Mouse (Mus musculus) A20 (cell line): ENCODE measurements around the gene Aicda.
"Not testable (repeated sequence)": the region's sequence is repeated elsewhere in the genome, so short reads cannot be mapped to it uniquely, and the experiment has no call there.

Experiments
- DNase-seq: peaks from one replicate; pipeline ENCODE4 v3.0.0-alpha.2; 2011; ENCODE audit warnings: low read depth, low spot score

Gene Aicda

DNA sequence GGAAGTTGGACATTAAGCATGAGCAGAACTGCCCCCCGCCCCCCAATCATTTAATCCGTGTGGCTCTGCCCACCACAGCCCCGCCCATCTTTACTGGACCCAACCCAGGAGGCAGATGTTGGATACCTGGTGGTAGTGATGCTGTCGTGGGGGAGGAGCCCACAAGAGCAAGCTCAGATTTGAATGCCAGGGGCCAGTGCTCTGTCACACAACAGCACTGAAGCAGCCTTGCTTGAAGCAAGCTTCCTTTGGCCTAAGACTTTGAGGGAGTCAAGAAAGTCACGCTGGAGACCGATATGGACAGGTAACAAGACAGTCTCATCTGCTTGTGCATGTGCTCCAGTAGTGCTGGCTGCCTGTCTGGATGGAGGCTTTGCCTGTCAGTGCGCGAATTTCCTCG lies at the start of gene Aicda:
TSS of gene Aicda (plus strand) at position 196 of the 400 bp plus-strand sequence.
- peak; percentile 88 for DNase-seq

DNA sequence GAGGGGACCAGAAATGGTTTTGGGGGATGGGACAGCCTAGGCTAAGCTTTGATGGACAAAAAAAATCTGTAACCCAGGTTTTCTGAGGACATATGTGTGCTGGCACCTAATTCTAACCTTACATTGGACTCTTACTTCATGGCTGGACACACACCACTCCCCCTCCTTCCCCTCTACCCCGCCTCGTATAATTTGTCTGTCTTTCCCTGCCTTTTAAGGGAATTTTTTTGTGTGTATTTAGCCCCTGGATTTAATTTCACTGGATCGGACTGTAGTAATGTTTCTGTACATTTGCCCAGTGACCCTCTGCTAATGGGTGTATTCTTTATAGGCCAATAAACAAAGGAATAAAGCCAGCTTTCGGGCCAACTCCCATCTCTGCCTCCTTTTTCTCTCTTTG lies 48.6 kb upstream of the Aicda start:
- no peak for DNase-seq

DNA sequence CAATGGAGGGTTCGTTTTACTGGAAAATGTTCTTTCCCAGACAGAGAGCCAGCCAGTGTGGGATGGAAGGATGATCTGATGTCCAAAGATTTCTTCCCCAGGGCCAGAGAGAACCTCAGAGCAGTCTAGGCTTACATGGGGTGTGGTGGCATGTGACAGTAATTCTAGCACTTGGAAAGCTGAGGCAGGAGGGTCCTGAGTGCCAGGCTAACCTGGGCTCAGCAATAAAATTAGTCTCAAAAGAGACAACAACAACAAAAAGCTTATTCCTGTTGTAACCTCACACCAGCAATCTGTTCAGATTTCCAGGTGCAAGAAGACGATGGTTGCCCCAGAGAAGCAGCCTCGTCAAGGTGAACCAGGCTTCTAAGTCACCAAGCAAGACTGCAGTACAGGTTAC lies 48.1 kb upstream of the Aicda start, which contains the start of gene Mfap5:
TSS of gene Mfap5 (plus strand) at position 301 of the 400 bp plus-strand sequence.
- no peak for DNase-seq

DNA sequence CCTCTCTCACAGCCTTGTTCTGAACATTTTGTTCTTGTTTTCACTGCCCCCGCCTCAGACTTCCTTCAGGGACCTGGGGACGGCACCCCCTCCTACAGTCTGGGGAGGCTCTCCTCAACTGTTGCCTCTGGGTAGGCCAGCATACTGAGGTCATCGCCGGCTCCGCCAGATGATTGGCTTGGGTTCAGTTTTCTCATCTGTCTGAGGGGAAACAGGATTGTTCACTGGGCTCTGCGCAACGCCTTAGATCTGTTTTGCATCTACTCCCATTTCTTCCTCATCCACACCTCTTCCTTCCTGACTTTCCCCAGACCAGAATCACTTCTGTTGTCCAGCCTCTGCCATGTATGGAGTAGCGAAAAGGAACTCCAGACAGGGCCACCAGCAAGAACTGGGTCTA lies 45.1 kb upstream of the Aicda start:
- DNase-seq: no peak

DNA sequence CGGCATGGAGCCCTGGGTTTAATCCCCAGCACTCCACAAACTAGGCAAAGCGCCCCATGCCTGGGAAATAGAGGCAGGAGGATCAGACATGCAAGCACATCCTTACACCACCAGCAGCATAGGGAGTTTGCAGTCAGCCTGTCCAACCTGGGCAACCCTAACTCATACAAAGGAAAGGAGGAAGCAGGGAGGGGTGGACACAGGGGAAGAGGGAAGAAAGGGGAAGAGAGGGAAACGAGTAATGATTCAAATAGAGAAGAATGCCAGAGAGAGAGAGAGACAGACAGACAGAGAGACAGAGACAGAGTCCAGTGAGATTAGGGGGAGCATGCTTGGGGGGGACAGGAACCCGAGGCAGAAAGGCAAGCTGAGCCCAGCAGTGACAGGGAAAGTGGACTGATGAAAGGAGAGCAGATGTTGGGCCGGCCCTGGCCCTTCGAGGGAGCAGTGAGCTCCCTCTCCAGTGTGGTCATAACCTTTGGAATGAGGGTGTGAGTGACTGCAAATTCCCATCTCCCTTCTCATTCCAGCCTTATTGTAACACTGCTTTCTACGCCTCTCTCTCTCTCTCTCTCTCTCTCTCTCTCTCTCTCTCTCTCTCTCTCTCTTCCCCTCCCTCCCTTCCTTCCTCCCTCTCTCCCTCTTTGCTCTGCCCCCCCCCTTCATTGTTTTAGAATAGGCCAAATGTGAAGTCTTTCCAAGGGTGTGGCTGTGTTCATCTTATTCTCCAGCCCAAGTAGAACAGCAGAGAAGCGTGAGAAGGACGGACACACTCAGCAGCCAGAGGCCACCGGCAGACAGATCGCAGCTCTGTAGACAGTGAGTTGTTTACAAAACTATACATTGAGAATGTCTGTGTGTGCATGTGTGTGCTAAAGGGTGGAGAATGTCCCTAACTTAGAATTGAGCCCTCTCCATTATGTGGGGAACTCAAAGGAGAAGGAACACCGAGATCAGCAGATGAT lies 40.4 kb upstream of the Aicda start:
- DNase-seq: no peak

DNA sequence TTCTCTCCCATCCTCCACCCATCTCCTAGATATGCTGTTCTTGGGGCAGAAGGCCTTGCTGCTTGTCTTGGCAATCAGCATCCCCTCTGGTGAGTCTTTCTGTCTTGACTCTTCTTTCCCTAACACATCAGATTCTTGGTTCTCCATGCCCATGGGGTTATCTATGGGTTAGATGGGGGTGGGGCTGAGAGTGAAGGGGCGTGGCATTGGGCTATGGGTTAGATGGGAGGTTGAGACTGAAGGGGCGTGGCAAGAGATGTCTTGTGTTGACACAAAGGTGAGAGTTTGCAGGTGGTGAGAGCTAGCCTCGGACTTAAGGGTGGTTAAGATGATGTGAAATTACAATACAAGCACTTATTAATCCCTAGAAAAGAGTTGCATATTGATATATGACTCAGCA lies 39.3 kb upstream of the Aicda start:
- DNase-seq: no peak

DNA sequence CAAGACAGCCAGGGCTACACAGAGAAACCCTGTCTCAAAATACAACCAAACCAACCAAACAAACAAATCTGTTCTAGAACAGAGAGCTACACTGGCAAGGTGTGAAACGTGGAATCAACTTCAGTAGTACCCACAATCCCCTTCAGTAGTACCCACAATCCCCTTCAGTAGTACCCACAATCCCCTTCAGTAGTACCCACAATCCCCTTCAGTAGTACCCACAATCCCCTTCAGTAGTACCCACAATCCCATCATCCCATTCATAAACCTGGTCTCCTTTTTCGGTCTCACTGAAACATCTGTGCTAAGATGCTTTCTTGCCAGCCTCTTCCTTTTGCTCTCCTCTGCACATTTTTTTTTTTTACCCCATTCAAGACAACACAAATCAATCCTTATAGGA lies 37.8 kb upstream of the Aicda start:
- DNase-seq: not testable (repeated sequence)

DNA sequence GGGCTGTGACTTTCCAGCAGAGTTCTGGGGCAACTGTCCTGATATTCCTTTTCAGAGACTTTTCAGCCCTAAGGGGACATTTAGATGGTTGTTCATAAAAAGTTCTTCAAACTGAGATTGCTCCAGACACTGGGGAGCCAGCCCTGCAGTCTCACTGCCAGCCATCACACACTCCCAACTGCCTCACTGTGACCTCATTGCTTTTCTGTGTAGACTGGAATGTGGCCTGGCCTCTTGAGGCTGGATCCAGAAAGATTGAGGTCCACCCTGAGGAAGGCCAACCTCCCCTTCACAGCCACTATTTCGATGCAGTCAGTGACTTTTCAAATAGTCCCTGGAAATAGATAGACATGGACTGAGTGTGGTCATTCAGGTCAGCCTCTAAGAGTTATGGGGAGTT lies 35.9 kb upstream of the Aicda start:
- no peak for DNase-seq

DNA sequence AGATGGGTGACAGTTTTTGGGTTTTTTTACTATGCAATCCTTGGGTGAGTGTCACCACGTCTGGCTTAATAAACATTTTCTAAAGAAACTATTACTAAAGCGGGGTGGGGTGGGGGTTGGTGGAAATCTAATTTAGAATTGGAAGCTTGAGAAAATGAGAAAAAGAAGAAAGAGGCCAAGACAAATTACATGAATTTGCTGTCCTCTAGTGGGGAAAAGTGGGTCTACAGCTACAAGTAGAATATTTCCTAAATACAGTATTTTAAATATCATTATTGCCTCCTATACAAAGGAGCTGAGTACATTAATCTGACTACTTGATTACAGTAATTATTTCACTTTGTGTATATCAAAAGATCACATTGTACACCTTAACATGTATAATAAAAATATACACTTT lies 34.2 kb upstream of the Aicda start:
- peak; percentile 49 for DNase-seq

DNA sequence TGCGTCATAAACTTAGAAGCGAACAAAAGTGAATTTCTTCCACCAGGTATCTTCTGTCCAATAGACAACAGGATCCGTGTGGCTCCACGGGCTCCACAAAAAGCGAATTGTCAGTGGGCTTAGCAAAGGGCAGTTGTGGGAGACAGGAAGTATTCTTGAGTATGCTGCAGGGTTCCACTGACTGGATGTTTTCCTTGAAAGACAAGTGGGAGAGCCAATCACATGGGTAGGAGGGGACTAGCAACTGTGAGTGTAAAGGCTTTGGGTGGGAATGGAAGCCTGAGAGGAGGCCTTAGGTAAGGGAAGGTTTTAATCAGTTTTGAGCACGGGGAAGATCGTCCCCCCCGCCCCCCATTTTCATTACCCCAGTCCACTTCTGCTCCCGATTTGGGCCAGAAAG lies 31.0 kb upstream of the Aicda start:
- no peak for DNase-seq

DNA sequence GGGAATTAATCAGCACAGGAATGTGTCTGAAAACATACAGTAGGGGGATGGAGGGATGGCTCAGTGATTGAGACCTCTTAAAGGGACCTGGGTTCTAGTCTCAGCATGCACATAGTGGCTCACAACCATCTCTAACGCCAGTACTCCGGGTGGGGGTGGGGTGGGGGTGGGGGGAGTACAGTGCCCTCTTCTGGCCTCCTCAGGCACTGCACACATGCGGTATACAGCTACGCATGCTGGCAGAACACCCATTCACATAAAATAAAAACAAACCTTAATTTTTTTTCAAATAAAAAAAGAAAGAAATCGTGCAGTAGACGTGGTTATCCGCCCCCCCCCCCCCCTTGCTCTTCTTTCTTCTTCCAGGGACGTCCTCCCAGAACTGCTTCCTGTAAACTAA lies 30.3 kb upstream of the Aicda start:
- no peak for DNase-seq

DNA sequence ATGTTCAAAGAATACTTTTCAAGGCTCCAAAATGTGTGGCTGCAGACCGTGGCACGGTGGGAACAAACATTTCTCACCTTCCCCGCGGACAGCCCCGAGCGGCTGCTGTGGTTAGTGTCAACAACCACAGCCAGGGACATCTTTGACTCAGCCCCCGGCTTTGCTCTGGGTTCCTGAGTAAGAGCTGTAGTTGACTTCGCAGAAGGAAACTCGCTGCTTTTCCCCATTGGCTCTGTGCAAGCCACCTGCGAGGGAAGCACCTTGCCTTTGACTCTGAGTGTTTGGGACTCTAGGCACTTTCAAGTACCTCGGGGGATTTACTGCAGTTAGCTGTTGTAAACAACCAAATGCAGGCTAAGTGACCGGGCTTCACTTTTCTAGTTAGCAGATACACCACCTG lies 26.0 kb upstream of the Aicda start:
- DNase-seq: peak; percentile 89

DNA sequence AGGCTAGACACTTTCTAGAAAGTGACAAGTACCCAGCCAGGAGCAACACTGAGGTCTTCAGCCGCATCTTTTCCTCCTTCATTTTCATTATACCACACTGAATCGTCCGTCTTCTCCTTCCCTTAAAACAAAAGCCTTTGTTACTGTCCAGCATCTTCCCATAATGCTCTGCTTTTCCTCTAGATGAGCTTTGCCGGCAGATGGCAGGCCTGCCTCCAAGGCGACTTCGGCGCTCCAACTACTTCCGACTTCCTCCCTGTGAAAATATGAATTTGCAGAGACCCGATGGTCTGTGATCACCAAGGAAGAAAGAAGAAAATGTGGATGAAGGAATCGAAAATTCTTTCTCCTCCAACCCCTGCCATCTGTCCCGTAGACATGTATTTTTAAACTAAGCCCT lies 25.5 kb upstream of the Aicda start:
- peak; percentile 83 for DNase-seq

DNA sequence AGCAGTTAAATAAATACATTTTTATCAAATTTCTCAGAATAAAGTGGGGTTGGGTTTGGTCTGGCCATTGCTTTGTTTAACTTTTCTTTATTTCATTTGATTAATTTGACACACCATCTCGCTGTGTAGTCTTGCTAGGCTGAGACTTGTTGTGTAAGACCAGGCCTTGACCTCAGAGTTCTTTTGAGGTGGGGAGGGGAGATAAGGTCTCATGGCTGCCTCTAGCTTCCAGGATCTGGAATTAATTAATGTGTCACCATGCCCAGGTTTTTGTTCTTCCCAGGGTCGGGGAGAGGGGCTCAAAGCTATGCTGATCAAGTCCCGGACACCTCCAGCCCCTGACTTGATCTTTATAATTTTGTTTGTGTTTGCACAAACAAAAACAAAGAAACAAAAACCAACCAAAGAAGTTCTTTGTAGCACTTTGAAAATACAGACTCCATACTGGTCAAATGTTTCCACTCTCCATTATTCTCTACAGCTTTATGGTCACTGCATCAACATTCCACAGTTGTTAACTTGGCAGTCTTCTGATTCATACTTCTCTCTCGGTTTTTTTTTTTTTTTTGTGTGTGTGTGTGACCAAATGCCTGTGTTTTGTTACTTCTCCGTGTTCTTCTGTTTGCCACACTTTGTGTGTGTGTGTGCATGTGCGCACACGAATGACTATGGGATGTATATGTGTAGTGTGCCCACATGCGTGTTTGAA lies 22.0 kb upstream of the Aicda start:
- no peak for DNase-seq

DNA sequence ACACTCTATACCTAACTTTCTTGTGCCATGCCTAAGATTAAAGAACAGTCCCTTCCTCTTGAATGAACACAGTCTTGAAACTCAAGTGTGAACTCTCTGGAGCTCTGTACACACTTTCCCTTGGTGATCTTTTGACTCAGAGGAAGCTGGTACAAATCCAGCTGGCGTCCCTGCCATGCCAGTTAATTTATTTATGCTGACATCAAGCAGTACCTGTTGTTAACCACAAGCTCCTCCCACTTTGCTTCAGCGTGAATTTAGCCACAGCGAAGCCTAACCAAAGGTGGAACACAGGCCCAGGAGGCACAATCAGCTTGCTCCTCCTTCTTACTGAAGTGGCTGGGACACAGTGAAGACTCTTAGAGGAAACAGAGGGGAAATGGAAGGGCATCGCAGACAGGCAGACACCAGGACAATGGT lies 20.7 kb upstream of the Aicda start:
- DNase-seq: peak; percentile 93

DNA sequence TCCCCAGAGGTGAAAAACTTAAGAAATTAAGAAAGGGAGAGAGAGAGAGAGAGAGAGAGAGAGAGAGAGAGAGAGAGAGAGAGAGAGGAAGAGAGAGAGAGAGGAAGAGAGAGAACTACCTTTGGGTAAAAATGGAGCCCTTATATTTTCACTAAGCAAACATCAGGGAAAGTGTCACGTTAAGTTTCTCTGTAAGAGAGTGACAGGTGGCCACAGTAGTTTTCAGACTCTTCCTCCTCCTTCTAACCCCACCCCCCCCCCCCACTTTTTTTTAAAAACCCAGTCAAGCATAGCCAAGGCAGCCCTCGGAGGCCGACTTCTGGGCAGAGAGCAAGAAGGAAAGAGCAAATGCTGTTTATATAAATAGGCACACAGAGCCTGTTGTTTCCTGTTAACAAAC lies 19.6 kb upstream of the Aicda start:
- peak; percentile 93 for DNase-seq

DNA sequence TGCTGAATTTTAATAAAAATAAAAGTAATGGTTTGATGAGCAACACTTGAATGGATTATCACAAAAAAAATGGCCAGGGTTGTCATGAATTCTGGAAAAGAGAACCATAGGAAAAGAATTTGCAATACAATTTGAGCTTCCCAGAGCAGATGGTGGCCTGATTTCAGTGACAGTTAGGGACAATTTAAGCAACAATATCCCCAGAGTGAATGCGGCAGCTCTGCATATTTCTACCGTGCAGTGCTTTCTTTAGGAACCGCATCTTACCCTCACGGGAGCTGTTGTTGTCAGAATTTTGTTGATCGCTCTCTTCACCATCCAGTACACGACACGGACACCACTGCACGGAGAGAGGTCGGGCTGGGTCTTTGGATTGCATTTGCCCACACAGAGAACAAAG lies 14.0 kb upstream of the Aicda start:
- no peak for DNase-seq

DNA sequence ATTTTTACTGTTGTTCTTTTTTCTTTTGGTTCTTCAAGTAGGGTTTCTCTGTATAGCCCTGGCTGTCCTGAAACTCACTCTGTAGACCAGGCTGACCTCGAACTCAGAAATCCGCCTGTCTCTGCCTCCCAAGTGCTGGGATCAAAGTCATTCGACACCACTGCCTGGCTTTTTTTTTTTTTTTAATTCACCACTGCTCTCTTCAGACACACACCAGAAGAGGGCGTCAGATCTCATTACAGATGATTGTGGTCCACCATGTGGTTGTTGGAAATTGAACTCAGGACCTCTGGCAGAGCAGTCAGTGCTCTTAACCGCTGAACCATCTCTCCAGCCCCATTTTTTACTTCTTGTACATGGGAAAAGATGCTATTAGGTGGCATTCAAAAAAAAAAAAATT lies 11.1 kb upstream of the Aicda start:
- DNase-seq: not testable (repeated sequence)

DNA sequence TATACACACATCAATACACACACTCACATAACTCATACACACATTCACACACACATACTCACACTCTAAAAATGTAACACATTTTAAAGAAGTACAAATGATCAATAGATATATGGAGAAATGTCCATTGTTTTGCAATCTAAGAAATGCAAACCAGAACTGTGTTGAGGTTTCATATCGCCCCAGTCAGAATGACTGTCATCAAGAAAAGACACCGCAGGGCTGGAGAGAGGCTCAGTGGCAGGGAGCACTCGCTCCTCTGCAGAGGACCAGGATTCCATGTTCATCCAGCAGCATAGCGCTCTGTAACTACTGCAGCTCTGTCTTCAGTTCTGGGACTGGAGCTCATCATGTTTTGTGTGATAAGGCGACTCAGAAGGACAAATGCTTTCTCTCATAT lies 10.0 kb upstream of the Aicda start:
- no peak for DNase-seq

DNA sequence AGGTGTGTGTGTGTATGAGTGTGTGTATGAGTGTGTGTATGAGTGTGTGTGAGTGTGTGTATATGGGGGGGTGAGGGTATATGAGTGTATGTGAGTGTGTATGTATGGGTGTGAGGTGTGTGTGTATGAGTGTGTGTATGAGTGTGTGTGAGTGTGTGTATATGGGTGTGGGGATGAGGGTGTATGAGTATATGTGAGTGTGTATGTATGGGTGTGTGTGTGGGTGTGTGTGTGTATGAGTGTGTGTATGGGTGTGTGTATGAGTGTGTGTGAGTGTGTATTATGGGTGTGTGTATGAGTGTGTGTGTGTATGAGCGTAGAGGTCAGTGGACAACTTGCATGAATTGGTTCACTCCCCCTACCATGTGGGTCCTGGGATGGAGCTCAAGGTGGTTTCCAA lies 8.9 kb upstream of the Aicda start:
- no peak for DNase-seq

DNA sequence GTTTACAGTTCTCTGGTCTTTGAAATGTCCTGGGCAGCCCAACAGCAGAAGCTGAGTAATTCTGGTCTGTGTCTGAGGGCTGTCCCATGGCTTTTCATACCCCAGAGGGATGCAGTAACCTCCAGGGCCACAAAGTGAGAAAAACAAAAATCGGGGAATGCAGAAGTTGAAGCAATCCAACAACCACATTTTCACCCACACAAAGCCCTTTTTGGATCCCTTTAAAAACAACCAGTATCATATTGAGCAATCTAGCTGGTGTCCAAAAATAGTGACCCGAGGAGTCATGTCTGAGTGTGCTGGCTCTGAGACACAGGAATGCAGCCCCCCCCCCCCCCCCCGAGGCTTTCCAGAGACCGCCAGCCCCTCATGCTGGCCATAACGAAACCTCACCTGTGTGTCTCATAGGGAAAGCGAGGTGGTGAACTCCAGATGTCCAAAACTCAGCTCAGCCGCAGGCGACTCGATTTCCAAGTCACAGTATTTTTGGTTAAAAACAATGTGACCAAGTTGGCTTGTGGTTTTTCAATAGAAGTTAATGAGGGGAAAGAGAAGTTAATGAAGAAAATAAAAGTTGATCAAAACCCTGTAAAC lies 8.2 kb upstream of the Aicda start:
- DNase-seq: no peak

DNA sequence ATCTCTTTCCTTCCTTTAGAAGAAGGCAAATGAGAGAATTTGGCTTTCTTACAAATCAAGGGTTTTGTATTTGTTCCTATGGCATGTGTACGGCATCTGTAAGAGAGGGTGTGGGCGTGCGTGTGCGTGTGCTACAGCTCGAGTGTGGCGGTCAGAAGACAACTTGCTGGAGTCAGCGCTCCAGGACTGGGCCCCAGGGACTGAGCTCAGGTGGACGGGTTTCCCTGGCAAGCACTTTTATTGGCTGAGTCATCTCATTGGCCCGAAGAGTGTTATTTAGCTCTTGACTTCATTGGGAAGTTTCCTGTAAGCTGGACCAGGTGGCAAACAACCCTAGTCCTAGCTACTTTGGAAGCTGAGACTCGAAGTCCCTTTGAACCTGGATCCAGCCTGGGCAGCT lies 7.7 kb upstream of the Aicda start:
- no peak for DNase-seq
